Mouse (Mus musculus) embryo, embryonic 11.5 days (tissue): ENCODE results near the gene Olfr435.
"Not testable (repeated sequence)": the region's sequence is repeated elsewhere in the genome, so short reads cannot be mapped to it uniquely, and the experiment has no call there.

Experiments used
- DNase-seq: peaks from one replicate; pipeline ENCODE4 v3.0.0-alpha.2; 2012; ENCODE audit warnings: low read depth, low spot score

Gene Olfr435

GRCm38 (mm10) chr6:43196781-43197180 is at the start of gene Olfr435:
Gene Olfr435, plus strand, starts transcription at chr6:43197146.
- DNase-seq: no peak

DNA sequence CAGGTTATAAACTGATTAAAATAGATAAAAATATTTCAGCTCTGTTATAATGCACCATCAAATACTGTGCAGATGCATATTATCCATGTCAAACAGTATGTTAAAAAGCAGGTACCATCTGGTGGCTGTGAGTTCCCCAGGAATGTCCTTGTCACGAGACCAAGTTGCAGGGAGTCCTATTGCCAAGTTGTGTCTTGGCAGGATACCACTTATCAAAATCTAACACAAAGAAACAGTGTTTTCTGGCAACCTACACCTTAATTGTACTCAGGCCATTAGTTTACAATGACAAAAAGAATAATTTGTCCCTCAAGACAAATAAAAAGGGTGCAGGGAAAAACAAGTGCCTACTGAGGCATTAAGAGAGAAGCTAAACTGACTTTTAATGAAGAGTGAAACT is 37.4 kb upstream of the Olfr435 start:
- DNase-seq: no peak

DNA sequence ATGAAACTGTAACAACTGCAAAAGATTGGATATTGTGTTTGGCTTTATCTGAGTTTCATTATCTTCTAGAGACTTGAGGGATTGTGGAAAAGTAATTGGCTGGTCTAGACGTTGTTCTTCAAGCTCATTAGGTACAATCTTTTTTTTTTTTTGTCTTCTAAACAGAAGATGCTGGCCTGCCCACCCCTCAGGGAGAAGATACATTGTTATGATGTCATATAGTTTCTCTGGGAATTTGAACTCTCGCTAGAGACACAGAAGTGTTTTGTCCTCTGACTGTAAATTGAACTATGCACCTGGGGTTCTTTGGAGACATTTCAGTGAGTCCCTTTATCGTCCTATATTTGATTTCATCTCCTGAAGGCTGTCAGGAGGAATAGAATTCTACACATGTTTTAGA is 34.0 kb upstream of the Olfr435 start, which contains the start of gene Olfr437:
Gene Olfr437, plus strand, starts transcription at position 301 of the 400 bp plus-strand sequence.
- no peak for DNase-seq

GRCm38 (mm10) chr6:43167246-43167645 is 29.7 kb upstream of the Olfr435 start:
- DNase-seq: no peak

DNA sequence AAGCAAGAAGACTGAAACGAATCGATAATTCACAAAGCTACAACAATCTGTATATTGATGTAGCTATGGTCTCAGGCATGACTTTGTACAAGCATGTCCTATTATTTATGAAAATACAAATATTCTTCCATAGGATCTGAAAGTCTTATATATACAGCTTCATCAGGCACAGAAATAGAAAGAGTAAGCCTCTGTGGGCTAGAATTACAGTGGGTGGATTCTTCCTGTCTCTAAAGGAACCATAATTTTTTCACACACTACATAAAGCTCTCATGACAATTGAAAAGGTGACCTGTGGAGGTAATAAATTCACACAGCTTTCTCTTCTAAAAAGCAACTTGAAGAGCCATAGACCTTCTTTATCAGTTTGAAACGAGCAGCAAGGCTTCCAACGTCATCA is 25.1 kb upstream of the Olfr435 start, which contains the start of gene Olfr13:
Gene Olfr13, plus strand, starts transcription at position 301 of the 400 bp plus-strand sequence.
- DNase-seq: no peak

GRCm38 (mm10) chr6:43178129-43178528 is 18.8 kb upstream of the Olfr435 start:
- DNase-seq: no peak

DNA sequence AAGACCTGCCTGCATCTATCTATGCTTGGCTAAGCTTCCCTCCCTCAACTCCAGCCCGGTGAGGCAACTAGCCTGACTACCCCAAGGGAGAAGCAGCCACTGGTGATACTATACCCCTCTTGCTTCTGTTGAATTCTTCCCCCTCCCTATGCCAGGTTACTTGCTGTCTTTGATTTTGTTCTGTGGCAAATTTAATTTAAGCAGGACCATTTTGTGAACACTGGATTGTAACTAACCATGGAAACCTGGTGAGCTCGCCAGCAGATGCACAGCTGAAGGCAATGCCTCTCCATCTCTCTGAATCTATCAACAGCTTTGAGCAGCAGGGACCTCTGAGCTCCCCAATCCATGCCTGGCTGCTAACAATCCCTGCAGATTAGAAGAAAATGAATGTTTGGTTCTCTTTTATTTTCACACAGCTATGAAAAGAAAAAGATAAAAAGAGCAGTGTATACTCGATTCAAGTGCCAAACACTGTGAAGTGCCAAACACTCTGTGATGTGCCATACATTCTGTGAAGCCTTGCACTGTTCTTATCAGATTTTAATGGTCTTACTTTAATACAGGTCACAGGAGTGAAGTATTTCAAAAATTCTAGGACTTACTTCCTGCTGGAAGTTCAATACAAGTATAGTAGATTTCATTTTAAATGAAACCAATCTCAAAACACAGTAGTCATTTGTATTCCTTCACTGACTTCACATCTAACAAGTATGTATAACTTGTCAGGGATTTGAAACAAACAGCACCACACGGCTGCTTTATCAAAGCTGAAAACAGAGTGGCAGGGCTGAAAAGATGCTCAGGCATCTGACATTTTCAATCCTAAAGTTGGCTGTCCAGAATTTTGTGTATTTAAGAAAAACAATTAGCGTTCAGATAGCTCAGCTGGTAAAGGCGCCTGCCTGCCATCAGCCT is 18.1 kb upstream of the Olfr435 start:
- no peak for DNase-seq

DNA sequence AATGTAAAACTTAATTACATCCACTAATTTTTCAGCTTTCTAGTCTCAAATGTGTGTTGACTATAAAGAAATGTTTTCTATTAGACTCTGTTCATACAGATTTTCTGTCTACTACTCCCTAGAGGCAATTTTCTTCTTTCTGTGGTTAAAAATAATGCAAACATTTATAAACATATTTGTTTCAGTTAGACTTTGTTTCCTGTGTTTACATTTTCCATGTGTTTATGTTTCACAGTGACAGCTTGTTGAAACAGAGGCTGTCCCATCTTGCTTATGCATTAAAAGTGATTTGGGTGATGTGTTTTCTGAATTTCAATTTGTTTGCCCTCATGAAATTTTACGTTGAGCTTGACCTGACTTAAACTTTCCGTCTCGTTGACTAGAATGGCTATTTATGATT is 6.0 kb upstream of the Olfr435 start:
- DNase-seq: no peak

GRCm38 (mm10) chr6:43198094-43198493 is 1.1 kb downstream of the Olfr435 start:
- DNase-seq: no peak

- no peak for DNase-seq
Observed at GRCm38 (mm10) chr6:43202786-43203185, 5.8 kb downstream of the Olfr435 start.

GRCm38 (mm10) chr6:43205355-43205754 is 8.4 kb downstream of the Olfr435 start:
- DNase-seq: no peak

GRCm38 (mm10) chr6:43212873-43213272 is 15.9 kb downstream of the Olfr435 start, which contains the start of gene Olfr434:
Gene Olfr434, plus strand, starts transcription at chr6:43213021.
- not testable (repeated sequence) for DNase-seq

DNA sequence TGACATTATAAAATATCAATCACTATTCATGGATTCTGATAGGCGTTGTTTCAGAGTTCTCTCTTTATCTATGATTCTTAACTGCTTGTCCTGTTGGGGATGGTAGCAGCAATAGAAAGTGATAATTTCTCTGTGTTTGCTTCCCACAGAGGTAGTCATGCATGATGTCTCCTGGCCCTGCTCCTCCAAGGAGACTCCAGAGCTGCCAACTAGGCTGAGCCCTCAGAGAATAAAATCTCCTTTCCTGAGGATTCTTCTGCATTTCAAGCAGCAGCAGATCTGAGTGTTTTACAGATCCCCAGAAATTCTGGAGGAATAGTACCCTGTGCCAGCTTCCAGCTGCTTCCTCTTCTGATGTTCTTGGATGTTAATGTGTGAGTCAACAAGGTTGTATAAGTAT is 34.3 kb downstream of the Olfr435 start, which contains the start of gene Olfr47:
Gene Olfr47, plus strand, starts transcription at position 275 of the 400 bp plus-strand sequence.
- not testable (repeated sequence) for DNase-seq

DNA sequence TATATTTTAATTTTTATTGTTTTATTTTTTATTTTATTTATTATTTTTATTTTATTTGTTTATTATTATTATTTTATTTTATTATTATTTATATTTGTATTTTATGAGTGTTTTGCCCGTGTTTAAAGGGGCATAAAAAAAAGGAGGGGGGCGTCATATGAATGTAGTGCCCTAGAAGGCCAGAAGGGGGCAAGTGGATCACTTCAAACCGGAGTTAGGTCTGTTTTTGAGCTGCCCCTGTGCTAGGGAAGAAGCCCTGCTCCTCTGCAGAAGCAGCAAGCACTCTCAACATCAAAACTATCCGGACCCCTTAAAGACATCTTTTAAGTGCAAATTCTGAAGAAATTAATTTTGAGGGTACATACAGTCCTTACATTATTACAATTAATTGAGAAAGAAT is 45.1 kb downstream of the Olfr435 start:
- DNase-seq: no peak

DNA sequence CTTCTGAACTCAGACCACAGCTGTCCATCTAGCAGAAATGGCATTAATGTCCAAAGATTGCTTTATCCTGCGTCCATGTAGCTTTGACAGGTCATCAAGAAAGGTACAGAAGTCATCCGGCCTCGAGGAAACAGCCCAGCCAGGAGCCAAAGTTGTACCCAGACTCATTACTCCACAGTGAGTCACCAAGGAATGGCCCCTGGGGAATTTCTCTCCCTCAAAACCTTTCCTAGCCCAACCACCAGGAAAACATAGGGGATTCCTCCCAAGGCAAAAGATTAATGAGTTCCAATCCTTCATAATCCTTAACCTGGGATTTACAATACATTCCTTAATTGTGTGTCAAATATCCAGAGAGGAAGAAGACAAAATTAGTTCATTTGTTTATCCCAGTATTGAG is 50.5 kb downstream of the Olfr435 start:
- no peak for DNase-seq

GRCm38 (mm10) chr6:43252994-43253393 is 56.0 kb downstream of the Olfr435 start:
- no peak for DNase-seq
